8 mouse cellular contexts compared by ENCODE assay signal in the genomic region with DNA sequence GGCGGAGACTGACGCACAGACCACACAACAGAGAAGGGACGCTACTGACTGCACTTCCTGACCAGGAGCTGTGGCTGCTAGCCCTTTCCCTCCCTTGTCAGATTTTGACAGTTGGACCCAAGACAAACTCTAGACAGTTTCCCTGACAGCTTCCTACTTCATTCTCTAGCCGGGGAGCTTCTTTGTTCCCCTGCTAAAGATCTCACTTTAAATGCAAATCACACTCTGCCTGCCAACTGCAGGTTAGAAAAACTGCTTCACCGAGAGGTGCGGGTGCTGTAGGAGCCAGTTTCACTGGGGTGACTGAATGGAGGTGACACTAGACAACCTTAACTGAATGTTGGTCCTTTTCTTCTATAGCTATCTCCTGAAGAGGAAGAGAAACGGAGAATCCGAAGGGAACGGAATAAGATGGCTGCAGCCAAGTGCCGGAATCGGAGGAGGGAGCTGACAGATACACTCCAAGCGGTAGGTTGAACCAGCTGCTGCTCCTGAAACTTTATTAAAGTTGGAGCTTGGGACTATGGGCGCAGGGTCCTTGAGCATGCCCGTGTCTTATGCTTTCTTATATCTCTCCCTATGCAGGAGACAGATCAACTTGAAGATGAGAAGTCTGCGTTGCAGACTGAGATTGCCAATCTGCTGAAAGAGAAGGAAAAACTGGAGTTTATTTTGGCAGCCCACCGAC. TPM values are rescaled to one million over a fixed set of nuclear protein-coding genes. Genes with fewer than 3 reads are reported as not detected.
DNase-seq lines count a peak whose midpoint lies in the region; ATAC-seq and TF ChIP-seq lines count a peak whose summit lies in the region.

No protein-coding gene starts in this region.

- H3K9me3 ChIP-seq in heart, embryonic 12.5 days (replicated peaks) = no peaks in the 10 kb centered on the region
- no peaks in the 10 kb centered on the region for H3K9me3 ChIP-seq in E14TG2a.4 (ENCODE audit: low read length)
- H3K9me3 ChIP-seq in forebrain, postnatal 0 days (ENCODE audit: low read length) = no peaks in the 10 kb centered on the region
- H3K9me3 ChIP-seq in midbrain, embryonic 10.5 days (replicated peaks) = no peaks in the 10 kb centered on the region

- no peak overlapping the region for H3K27ac ChIP-seq in heart, embryonic 12.5 days (ENCODE audit: poor library complexity, severe bottlenecking)
- H3K27ac ChIP-seq in forebrain, postnatal 0 days (ENCODE audit: low read depth, low read length) = no peak overlapping the region
- H3K27ac ChIP-seq in midbrain, embryonic 10.5 days (replicated peaks) = no peak overlapping the region

- no peak for DNase-seq in heart, postnatal 14 days
- peak; percentile 24 for DNase-seq in forebrain, postnatal 0 days
- peak; percentile 41 for DNase-seq in midbrain, embryonic 10.5 days (ENCODE audit: low spot score)
- DNase-seq in layer of hippocampus, postnatal 14 days (ENCODE audit: low spot score in 2 of 2) = no peak
- DNase-seq in layer of hippocampus, postnatal 10 days (ENCODE audit: low spot score in 2 of 2) = no peak
- no peak for DNase-seq in left cerebral cortex, adult 8-10 months (ENCODE audit: low spot score in 2 of 2)

- ATAC-seq in heart, embryonic 12.5 days (ENCODE audit: insufficient number of reproducible peaks, low FRiP score) = no peak
- no peak for ATAC-seq in forebrain, postnatal 0 days

- H3K4me2 ChIP-seq in heart, embryonic 12.5 days = peak overlapping the region; percentile 93
- peak overlapping the region; percentile 98 for H3K4me2 ChIP-seq in forebrain, postnatal 0 days (ENCODE audit: low read depth)

- H3K9ac ChIP-seq in heart, embryonic 12.5 days = peak overlapping the region; percentile 78
- H3K9ac ChIP-seq in forebrain, postnatal 0 days = no peak overlapping the region; the same call in 1 of the 2 replicates

- peak overlapping the region; percentile 61 for H3K4me3 ChIP-seq in heart, embryonic 12.5 days
- H3K4me3 ChIP-seq in E14TG2a.4 (replicated peaks; ENCODE audit: low read length) = peak overlapping the region; percentile 84
- H3K4me3 ChIP-seq in forebrain, postnatal 0 days (ENCODE audit: low read depth, low read length) = peak overlapping the region; percentile 50
- H3K4me3 ChIP-seq in midbrain, embryonic 10.5 days = peak overlapping the region; percentile 70

- peaks cover 6% of the 10 kb centered on the region; the same call in 1 of the 2 replicates for H3K27me3 ChIP-seq in heart, embryonic 12.5 days (replicated peaks)
- H3K27me3 ChIP-seq in E14TG2a.4 (ENCODE audit: insufficient read depth, low read length) = peaks cover 64% of the 10 kb centered on the region
- peaks cover 10% of the 10 kb centered on the region; the same call in 1 of the 2 replicates for H3K27me3 ChIP-seq in forebrain, postnatal 0 days (ENCODE audit: insufficient read depth, low read length)
- H3K27me3 ChIP-seq in midbrain, embryonic 10.5 days (ENCODE audit: low read depth, poor library complexity, severe bottlenecking) = peaks cover 72% of the 10 kb centered on the region

- intact Hi-C loops in heart, postnatal 14 days (cut with DNase I) = no loop called here

- 22% methylated on average over 15 of the region's 16 CpGs for WGBS in heart, embryonic 12.5 days
- WGBS in forebrain, postnatal 0 days = 9% methylated on average over 16 of the region's 16 CpGs
- WGBS in midbrain, embryonic 10.5 days = 6% methylated on average over 13 of the region's 16 CpGs

- TF ChIP-seq CTCF in E14TG2a.4 (conservative IDR thresholded peaks at IDR 0.05; ENCODE audit: low read length) = no peak
- no peak for TF ChIP-seq CTCF in forebrain, postnatal 0 days (IDR thresholded peaks at IDR 0.05; ENCODE audit: low read depth)

- H3K4me1 ChIP-seq in heart, embryonic 12.5 days (replicated peaks) = peaks cover 46% of the 10 kb centered on the region
- peaks cover 62% of the 10 kb centered on the region for H3K4me1 ChIP-seq in E14TG2a.4 (replicated peaks; ENCODE audit: low read depth, low read length)
- 0 out of 2 replicates have a peak, but pooled peaks cover 5% of the 10 kb centered on the region for H3K4me1 ChIP-seq in forebrain, postnatal 0 days (ENCODE audit: insufficient read depth)
- peaks cover 50% of the 10 kb centered on the region for H3K4me1 ChIP-seq in midbrain, embryonic 10.5 days

- H3K36me3 ChIP-seq in heart, embryonic 12.5 days = peaks cover 5% of the 10 kb centered on the region; the same call in 1 of the 2 replicates
- peaks cover 12% of the 10 kb centered on the region for H3K36me3 ChIP-seq in E14TG2a.4 (ENCODE audit: insufficient read depth, low read length)
- no peaks in the 10 kb centered on the region for H3K36me3 ChIP-seq in forebrain, postnatal 0 days (ENCODE audit: insufficient read depth)
- H3K36me3 ChIP-seq in midbrain, embryonic 10.5 days = no peaks in the 10 kb centered on the region

RNA-seq across cellular contexts. Expression of gene Fos, which starts 1.7 kb away (rescaled TPM):
- polyA plus RNA-seq in heart, embryonic 12.5 days (2016; fragmentation: Nextera tagmentation; extraction: Ambion mirVana) = 5.9 and 8.1 TPM in 2 replicates
- total RNA-seq in heart, postnatal 14 days (2021) = 1 to 10 TPM; 4.3 to 5.0 TPM
- total RNA-seq in forebrain, postnatal 0 days (2014; rRNA removed) = 14.2 and 18.0 TPM in 2 replicates
- polyA plus RNA-seq in forebrain, postnatal 0 days (2015; fragmentation: Nextera tagmentation; extraction: Ambion mirVana) = 9.3 and 9.6 TPM in 2 replicates
- 0.54 and 1.1 TPM in 2 replicates for polyA plus RNA-seq in midbrain, embryonic 10.5 days (2016; fragmentation: Nextera tagmentation; extraction: Ambion mirVana)
- 10 to 100 TPM; 12.9 to 16.5 TPM for total RNA-seq in layer of hippocampus, postnatal 14 days (2021)
- 1 to 10 TPM; 8.2 to 9.3 TPM for total RNA-seq in layer of hippocampus, postnatal 10 days (2021)
- total RNA-seq in left cerebral cortex, adult 8-10 months (2022) = 10 to 100 TPM in 3 of 4 experiments, 1 to 10 TPM in 1; 5.8 to 37.3 (median 25.8) TPM

Comparison
In these comparisons a context has a peak if more than half of its experiments do, and no peak if none do; other contexts are left out.
1. DNase-seq: peak in forebrain, postnatal 0 days (single experiment) and midbrain, embryonic 10.5 days (single experiment); none in heart, postnatal 14 days (0 of 2), layer of hippocampus, postnatal 14 days (0 of 2), layer of hippocampus, postnatal 10 days (0 of 2) and left cerebral cortex, adult 8-10 months (0 of 2).
2. Peak in every context shown above with its lines, with median percentiles within 50 percentile points of each other: H3K4me3 ChIP-seq.